Mouse (Mus musculus): ENCODE measurements around the gene Ttc34.

- no peak for TF ChIP-seq POLR2A (IDR thresholded peaks at IDR 0.05; ENCODE audit: insufficient read length, low read depth)
- TF ChIP-seq USF1 (IDR thresholded peaks at IDR 0.05; ENCODE audit: low read depth): no peak
- TF ChIP-seq E2F4 (IDR thresholded peaks at IDR 0.05; ENCODE audit: insufficient read depth): no peak
Measured at GRCm38 (mm10) chr4:154890887-154891286, 53.6 kb downstream of the Ttc34 start.

Measured in myocyte (in vitro differentiated cells).